Mouse (Mus musculus) neutrophil, adult 59 days (primary cell): Measurements from ENCODE around the gene Rtn4r. TPM values are rescaled to one million over a fixed set of nuclear protein-coding genes. Genes with fewer than 3 reads are reported as not detected.

Experiments used
- total RNA-seq, 2 experiments: library from RNA; stranded (reverse); gene quantifications; 1 replicate in 1 of 2; 2 replicates in 1 of 2; pipeline ENCODE4 v1.2.4; 2023

Gene Rtn4r
- total RNA-seq = under 1 TPM; 0.20 to 0.42 TPM

DNA sequence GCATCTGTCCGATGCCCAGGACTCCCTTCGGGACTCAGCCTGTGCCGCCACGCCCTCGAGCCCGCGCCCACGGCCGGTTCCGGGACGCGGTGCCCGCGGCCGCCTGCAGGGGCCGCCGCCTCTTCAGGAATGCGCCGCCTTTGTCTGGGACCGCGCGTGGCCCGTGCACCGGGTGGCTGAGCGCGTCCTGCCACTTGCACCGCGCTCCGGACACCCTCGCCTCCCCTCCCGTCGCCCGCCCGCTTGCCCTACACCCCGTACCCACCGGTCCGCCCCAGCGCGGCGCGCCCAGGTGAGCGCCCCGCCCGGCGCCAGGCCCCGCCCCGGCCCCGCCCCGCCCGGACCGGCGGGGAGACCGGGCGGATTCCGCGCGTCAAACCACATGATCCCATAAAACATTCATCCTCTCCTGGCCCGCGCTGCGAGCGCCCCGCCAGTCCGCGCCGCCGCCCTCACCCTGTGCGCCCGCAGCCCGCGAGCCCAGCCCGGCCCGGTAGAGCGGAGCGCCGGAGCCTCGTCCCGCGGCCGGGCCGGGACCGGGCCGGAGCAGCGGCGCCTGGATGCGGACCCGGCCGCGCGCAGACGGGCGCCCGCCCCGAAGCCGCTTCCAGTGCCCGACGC lies at the start of gene Rtn4r:
Rtn4r (plus strand) TSS at position 402 of the 621 bp plus-strand sequence.

Other genes starting within 250 kb of the Rtn4r start
- gene Gm20518, start 236.0 kb upstream of the Rtn4r start, total RNA-seq = under 1 TPM; 0.35 to 0.76 TPM
- gene Tssk1, start 233.4 kb upstream of the Rtn4r start, total RNA-seq = not detected
- gene Dgcr2, start 229.1 kb upstream of the Rtn4r start, total RNA-seq = 10 to 100 TPM; 37.2 to 42.9 TPM
- not detected for gene Tssk2, start 229.0 kb upstream of the Rtn4r start, total RNA-seq
- 10 to 100 TPM; 27.8 to 32.6 TPM for gene Ess2, start 216.3 kb upstream of the Rtn4r start, total RNA-seq
- not detected for gene Gsc2, start 212.6 kb upstream of the Rtn4r start, total RNA-seq
- gene Slc25a1, start 199.4 kb upstream of the Rtn4r start, total RNA-seq = 10 to 100 TPM; 16.3 to 17.2 TPM
- gene Vpreb2, start 147.2 kb upstream of the Rtn4r start, total RNA-seq = 1 to 10 TPM in 1 of 2 experiments, under 1 TPM in 1; 0.56 to 2.1 TPM
- 1 to 10 TPM; 6.8 to 7.7 TPM for gene Dgcr6, start 74.8 kb upstream of the Rtn4r start, total RNA-seq
- 1 to 10 TPM; 8.5 to 9.8 TPM for gene Prodh, start 37.4 kb upstream of the Rtn4r start, total RNA-seq
- not detected for gene Ccdc188, start 90.2 kb downstream of the Rtn4r start, total RNA-seq
- gene Zdhhc8, start 107.5 kb downstream of the Rtn4r start, total RNA-seq = 1 to 10 TPM; 3.7 to 4.9 TPM
- gene Trmt2a, start 121.0 kb downstream of the Rtn4r start, total RNA-seq = 10 to 100 TPM; 42.3 to 55.1 TPM
- gene Ranbp1, start 121.1 kb downstream of the Rtn4r start, total RNA-seq = 10 to 100 TPM; 59.0 to 64.4 TPM
- not detected for gene Gm49776, start 130.7 kb downstream of the Rtn4r start, total RNA-seq
- gene Dgcr8, start 161.6 kb downstream of the Rtn4r start, total RNA-seq = 10 to 100 TPM; 19.0 to 24.1 TPM
- 10 to 100 TPM; 26.4 to 26.6 TPM for gene Tango2, start 220.5 kb downstream of the Rtn4r start, total RNA-seq
- gene Arvcf, start 220.5 kb downstream of the Rtn4r start, total RNA-seq = 1 to 10 TPM; 5.1 TPM